Mouse (Mus musculus) 3T3-L1 (cell line): ENCODE results near the gene Krtap10-10.

Experiments used
- DNase-seq: peaks from one replicate; pipeline ENCODE4 v3.0.0-alpha.2; 2015; ENCODE audit warnings: low read depth, low spot score

The Krtap10-10 gene

GRCm38 (mm10) chr10:77867546-77867945 lies 31.8 kb downstream of the Krtap10-10 start:
- peak; percentile 5 for DNase-seq

DNA sequence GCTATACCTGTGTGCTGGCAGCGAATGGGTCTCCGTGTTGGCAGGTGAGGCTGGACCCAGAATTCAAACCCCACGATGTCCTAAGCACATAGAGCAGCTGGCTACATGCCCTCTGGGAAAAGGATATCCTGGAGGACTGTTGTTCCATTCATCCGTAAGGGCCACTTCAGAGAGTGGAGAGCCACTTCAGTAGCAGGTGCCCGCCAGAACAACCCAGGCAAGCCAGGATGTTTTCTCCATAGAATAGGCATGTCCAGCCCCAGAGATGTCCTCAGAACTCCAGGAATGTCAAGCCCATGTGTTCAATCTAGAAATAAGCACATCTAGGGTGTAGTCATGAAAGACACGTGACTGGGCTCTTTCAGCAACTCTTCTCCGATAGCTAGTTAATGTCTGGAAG lies 33.9 kb downstream of the Krtap10-10 start:
- DNase-seq = no peak

GRCm38 (mm10) chr10:77878985-77879384 lies 43.2 kb downstream of the Krtap10-10 start:
- DNase-seq = no peak

GRCm38 (mm10) chr10:77880305-77880704 lies 44.6 kb downstream of the Krtap10-10 start:
- DNase-seq = no peak

GRCm38 (mm10) chr10:77882553-77882952 lies 46.8 kb downstream of the Krtap10-10 start:
- DNase-seq = peak; percentile 4

DNA sequence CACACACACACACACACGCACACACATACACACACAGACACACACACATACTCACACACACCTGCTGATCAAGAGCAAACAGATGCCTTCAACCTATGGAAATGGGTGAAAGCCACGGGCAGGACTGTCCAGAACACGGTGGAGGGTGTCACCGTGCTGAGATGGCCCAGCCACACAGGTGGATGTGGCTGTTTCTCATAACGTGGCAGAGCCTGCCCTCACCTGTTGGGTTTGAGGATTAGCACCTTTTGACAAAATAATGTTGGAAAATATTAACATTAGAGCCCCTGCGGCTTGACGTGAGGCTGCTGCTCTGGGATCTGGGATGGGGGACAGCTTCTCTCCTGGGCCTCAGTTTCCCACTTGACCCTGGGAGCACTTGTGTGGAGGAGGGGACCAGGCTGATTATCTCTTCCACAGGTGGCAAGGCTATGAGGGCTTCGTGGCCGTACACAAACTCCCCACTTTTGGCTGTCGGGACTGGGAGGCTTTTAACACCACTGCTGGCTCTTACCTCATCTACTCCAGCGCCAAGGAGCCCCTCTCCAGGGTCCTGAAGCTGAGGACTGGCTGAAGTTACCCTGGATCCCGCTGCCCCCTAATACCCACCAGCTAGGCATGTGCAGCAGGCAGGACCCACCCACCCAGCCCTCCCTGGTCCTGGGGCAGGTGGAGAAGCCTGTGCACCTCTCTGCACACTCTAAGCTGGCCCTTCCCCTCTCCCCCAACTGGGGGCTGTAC lies 50.4 kb downstream of the Krtap10-10 start:
- DNase-seq = no peak
